Mouse (Mus musculus) small intestine, adult 2 months (tissue): ENCODE measurements around the gene Rita1.

ENCODE experiments used
- CTCF ChIP-seq: fragments of 200-500 bp; IDR thresholded peaks from 2 replicates; pipeline ENCODE4 v1.5.1; 2012; ENCODE audit warnings: low read depth, mild to moderate bottlenecking, control low read depth, inconsistent platforms, low read length, moderate library complexity, mixed read lengths; ENCODE audit not compliant: insufficient replicate concordance, insufficient read length; ENCODE audit errors: extremely low read depth
- POLR2A ChIP-seq: fragments of 200-500 bp; IDR thresholded peaks from 2 replicates; pipeline ENCODE4 v1.6.1; 2012; ENCODE audit warnings: low read depth, mild to moderate bottlenecking, control low read depth, inconsistent platforms, low read length, moderate library complexity

GRCm38 (mm10) chr5:120569791-120570190, 42.6 kb downstream of the Rita1 start:
- TF ChIP-seq POLR2A (no peak), CTCF (no peak)
